ENCODE assay signal across 25 mouse cellular contexts in the genomic region with DNA sequence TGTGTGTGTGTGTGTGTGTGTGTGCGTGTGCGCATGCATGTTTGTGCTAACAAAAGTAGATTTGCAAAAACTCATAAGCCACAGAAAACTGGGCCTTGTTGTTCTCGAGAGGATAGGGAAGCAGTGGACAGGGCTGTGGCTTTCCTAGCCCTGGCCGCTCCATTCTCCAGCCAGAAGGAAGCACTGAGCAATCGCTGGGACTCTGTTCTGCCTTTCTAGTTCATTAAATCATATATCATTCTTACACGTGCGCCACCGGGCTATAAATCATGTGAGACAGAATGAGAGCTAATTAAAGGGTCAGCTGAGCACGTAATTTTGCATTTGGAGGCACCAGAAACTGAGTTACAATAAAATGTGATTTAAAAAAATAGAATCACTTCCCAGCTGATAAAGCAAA. TPM values are rescaled to one million over a fixed set of nuclear protein-coding genes. Genes with fewer than 3 reads are reported as not detected.
"Had no signal": no experiment of that assay in that cellular context is flagged by ENCODE, and none has a peak within 500 bp of the region (broad histone marks: within the 10 kb centered on the region; RNA-seq: fewer than 3 reads in every experiment).

No protein-coding gene starts in this region.

- H3K4me1 ChIP-seq: liver, embryonic 12.5 days; liver, embryonic 15.5 days; lung, embryonic 15.5 days; megakaryocyte, embryonic 14.5 days; midbrain, embryonic 10.5 days; midbrain, embryonic 13.5 days; neural tube, embryonic 13.5 days; stomach, embryonic 15.5 days had no signal

- H3K4me3 ChIP-seq: layer of hippocampus, adult 2 months; limb, embryonic 10.5 days; limb, embryonic 13.5 days; liver, embryonic 12.5 days; liver, embryonic 15.5 days; lung, embryonic 15.5 days; megakaryocyte, embryonic 14.5 days; midbrain, embryonic 10.5 days; midbrain, embryonic 13.5 days; myocyte; neural tube, embryonic 13.5 days; stomach, embryonic 15.5 days had no signal

- ATAC-seq: liver, embryonic 12.5 days; midbrain, embryonic 13.5 days; midbrain, embryonic 16.5 days had no signal

- H3K27ac ChIP-seq: layer of hippocampus, adult 2 months; limb, embryonic 10.5 days; limb, embryonic 13.5 days; liver, embryonic 12.5 days; liver, embryonic 15.5 days; lung, embryonic 15.5 days; midbrain, embryonic 10.5 days; midbrain, embryonic 13.5 days; neural tube, embryonic 13.5 days; stomach, embryonic 15.5 days had no signal

- H3K36me3 ChIP-seq: limb, embryonic 10.5 days; limb, embryonic 13.5 days; liver, embryonic 12.5 days; liver, embryonic 15.5 days; lung, embryonic 15.5 days; midbrain, embryonic 10.5 days; midbrain, embryonic 13.5 days; neural tube, embryonic 13.5 days; stomach, embryonic 15.5 days had no signal

- H3K9ac ChIP-seq: limb, embryonic 13.5 days; liver, embryonic 12.5 days; liver, embryonic 15.5 days; lung, embryonic 15.5 days; midbrain, embryonic 13.5 days; neural tube, embryonic 13.5 days; stomach, embryonic 15.5 days had no signal

- H3K27me3 ChIP-seq: liver, embryonic 12.5 days; liver, embryonic 15.5 days; lung, embryonic 15.5 days; megakaryocyte, embryonic 14.5 days; midbrain, embryonic 13.5 days; neural tube, embryonic 13.5 days; stomach, embryonic 15.5 days had no signal

- H3K9me3 ChIP-seq: limb, embryonic 10.5 days; limb, embryonic 13.5 days; liver, embryonic 12.5 days; liver, embryonic 15.5 days; lung, embryonic 15.5 days; midbrain, embryonic 10.5 days; midbrain, embryonic 13.5 days; neural tube, embryonic 13.5 days; stomach, embryonic 15.5 days had no signal

- DNase-seq: kidney, adult 2 months; kidney, postnatal 25 days; layer of hippocampus, adult 9-11 months; liver; lung, adult 18-20 months; lung, postnatal 10 days; lung, postnatal 36 days; retina, postnatal 1 day; right cerebral cortex, postnatal 25 days; spleen, adult 18-20 months; thymus, postnatal 25 days had no signal

- H3K4me2 ChIP-seq: limb, embryonic 13.5 days; liver, embryonic 12.5 days; liver, embryonic 15.5 days; lung, embryonic 15.5 days; midbrain, embryonic 13.5 days; neural tube, embryonic 13.5 days; stomach, embryonic 15.5 days had no signal

RNA-seq across cellular contexts. Expression of a gene that starts 29.1 kb away (rescaled TPM):
- total RNA-seq: monocyte, adult 5-6 weeks had no signal
